Mouse (Mus musculus): ENCODE measurements around the gene Dido1. TPM values are rescaled to one million over a fixed set of nuclear protein-coding genes. Genes with fewer than 3 reads are reported as not detected.

Gene Dido1
- polyA plus RNA-seq, 1 experiment from 2014 or later = 15.8 TPM

DNA sequence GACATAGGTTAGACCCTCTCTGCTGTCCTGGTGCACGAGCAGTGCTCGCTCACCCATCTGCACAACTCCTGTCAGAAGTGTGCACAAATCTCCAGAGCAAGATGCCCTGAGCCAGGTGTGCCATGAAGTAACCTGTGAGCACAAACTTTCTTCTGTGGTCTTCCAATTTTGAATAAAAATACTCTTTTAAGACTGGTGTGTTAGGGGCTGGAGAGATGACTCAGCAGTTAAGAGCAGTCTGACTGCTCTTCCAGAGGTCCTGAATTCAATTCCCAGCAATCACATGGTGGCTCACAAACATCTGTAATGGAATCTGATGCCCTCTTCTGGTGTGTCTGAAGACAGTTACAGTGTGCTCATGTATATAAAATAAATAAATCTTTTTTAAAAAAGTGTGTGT is 33.5 kb upstream of the Dido1 start:
- Histone ChIP-seq H3K4me3 (ENCODE audit: low read length) (no peak overlapping the region), H3K4me1 (ENCODE audit: control insufficient read depth, insufficient read depth, low read length) (no peaks in the 10 kb centered on the region), H3K27me3 (ENCODE audit: control insufficient read depth, insufficient read depth, low read length) (peaks cover 4% of the 10 kb centered on the region; the same call in 1 of the 2 replicates), H3K9ac (ENCODE audit: low read length) (no peak overlapping the region), H3K9me3 (replicated peaks; ENCODE audit: control insufficient read depth, low read length) (no peaks in the 10 kb centered on the region), H3K4me2 (ENCODE audit: low read depth, low read length) (no peak overlapping the region), H3K36me3 (ENCODE audit: control insufficient read depth, insufficient read depth) (no peaks in the 10 kb centered on the region), H3K27ac (ENCODE audit: low read length) (no peak overlapping the region)
- 69% methylated on average over 2 of the region's 2 CpGs for WGBS
- no peak for ATAC-seq (replicated peaks; ENCODE audit: extremely low read depth, insufficient read depth, low FRiP score)

DNA sequence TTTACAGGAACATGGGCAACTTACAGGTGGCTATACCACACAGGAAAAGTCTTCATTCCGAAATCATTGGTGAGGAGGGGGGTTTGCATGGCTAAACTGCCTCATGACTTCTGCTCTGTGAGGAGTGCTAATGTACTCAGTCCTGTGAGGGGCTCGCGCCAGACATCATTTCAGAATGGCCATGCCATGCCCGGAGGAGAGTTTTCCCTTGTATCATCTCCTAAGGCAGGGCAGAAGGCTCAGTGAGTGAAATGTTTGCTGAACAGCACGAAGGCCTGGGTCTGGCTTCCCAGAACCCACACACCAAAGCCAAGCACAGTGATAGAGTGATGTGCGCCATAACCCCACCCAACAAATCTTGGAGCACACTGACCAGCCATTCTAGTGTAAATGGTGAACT is 33.0 kb upstream of the Dido1 start:
- no peak overlapping the region for H3K27ac ChIP-seq (ENCODE audit: low read length)
- H3K9ac ChIP-seq (ENCODE audit: low read length) = no peak overlapping the region
- H3K9me3 ChIP-seq (replicated peaks; ENCODE audit: control insufficient read depth, low read length) = no peaks in the 10 kb centered on the region
- H3K27me3 ChIP-seq (ENCODE audit: control insufficient read depth, insufficient read depth, low read length) = 0 out of 2 replicates have a peak, but pooled peaks cover 2% of the 10 kb centered on the region
- no peak for ATAC-seq (replicated peaks; ENCODE audit: extremely low read depth, insufficient read depth, low FRiP score)
- no peak overlapping the region for H3K4me3 ChIP-seq (ENCODE audit: low read length)
- 80% methylated on average over 6 of the region's 6 CpGs for WGBS
- H3K36me3 ChIP-seq (ENCODE audit: control insufficient read depth, insufficient read depth) = no peaks in the 10 kb centered on the region
- H3K4me1 ChIP-seq (ENCODE audit: control insufficient read depth, insufficient read depth, low read length) = no peaks in the 10 kb centered on the region
- H3K4me2 ChIP-seq (ENCODE audit: low read depth, low read length) = no peak overlapping the region

DNA sequence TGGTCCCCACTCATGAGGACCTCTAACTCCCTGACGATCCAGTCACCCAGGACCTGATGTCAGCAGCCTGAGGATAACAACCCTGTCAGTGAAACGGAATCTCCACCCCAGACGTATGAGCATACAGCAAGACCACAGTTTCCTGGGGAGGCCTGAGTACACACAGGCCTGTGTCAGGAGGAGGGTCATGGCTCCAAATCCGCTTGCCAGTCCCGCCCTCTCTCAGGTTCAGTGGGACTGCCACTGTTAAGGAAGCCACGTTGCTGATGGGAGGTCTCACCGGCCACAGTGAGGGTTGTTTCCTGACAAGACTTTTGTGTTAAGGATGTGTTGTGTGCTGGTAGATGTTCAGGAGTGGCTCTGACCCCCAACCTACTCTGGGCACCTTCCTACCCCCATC is 31.6 kb upstream of the Dido1 start:
- no peak overlapping the region for H3K4me2 ChIP-seq (ENCODE audit: low read depth, low read length)
- H3K4me3 ChIP-seq (ENCODE audit: low read length) = no peak overlapping the region
- H3K27ac ChIP-seq (ENCODE audit: low read length) = no peak overlapping the region
- ATAC-seq (replicated peaks; ENCODE audit: extremely low read depth, insufficient read depth, low FRiP score) = no peak
- 0 out of 2 replicates have a peak, but pooled peaks cover 2% of the 10 kb centered on the region for H3K27me3 ChIP-seq (ENCODE audit: control insufficient read depth, insufficient read depth, low read length)
- H3K9me3 ChIP-seq (replicated peaks; ENCODE audit: control insufficient read depth, low read length) = no peaks in the 10 kb centered on the region
- H3K36me3 ChIP-seq (ENCODE audit: control insufficient read depth, insufficient read depth) = no peaks in the 10 kb centered on the region
- 61% methylated on average over 7 of the region's 7 CpGs for WGBS
- H3K9ac ChIP-seq (ENCODE audit: low read length) = no peak overlapping the region
- H3K4me1 ChIP-seq (ENCODE audit: control insufficient read depth, insufficient read depth, low read length) = no peaks in the 10 kb centered on the region

DNA sequence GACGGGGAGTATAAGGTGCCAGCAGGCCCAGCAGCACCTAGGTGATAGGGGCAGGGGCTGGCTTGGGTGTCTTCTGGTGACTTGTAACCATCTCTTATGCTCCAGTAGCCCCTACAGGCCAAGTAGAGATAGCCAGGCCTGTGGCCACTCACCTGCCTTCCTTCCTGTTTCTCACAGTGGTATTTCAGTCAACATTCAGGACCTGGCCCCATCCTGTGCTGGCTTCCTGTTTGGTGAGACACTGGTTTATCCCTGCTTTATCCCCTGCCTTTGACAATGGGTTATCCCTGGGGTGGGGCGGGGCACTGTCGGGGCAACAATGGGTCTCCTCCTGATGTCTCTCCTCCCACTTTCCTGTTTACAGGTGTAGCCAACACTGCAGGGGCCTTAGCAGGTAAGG is 30.6 kb upstream of the Dido1 start:
- Histone ChIP-seq H3K9me3 (replicated peaks; ENCODE audit: control insufficient read depth, low read length) (no peaks in the 10 kb centered on the region), H3K36me3 (ENCODE audit: control insufficient read depth, insufficient read depth) (no peaks in the 10 kb centered on the region), H3K4me3 (ENCODE audit: low read length) (no peak overlapping the region), H3K27ac (ENCODE audit: low read length) (no peak overlapping the region), H3K27me3 (ENCODE audit: control insufficient read depth, insufficient read depth, low read length) (no peaks in the 10 kb centered on the region), H3K9ac (ENCODE audit: low read length) (no peak overlapping the region), H3K4me1 (ENCODE audit: control insufficient read depth, insufficient read depth, low read length) (no peaks in the 10 kb centered on the region), H3K4me2 (ENCODE audit: low read depth, low read length) (no peak overlapping the region)
- WGBS = 23% methylated on average over 3 of the region's 3 CpGs
- ATAC-seq (replicated peaks; ENCODE audit: extremely low read depth, insufficient read depth, low FRiP score) = no peak

DNA sequence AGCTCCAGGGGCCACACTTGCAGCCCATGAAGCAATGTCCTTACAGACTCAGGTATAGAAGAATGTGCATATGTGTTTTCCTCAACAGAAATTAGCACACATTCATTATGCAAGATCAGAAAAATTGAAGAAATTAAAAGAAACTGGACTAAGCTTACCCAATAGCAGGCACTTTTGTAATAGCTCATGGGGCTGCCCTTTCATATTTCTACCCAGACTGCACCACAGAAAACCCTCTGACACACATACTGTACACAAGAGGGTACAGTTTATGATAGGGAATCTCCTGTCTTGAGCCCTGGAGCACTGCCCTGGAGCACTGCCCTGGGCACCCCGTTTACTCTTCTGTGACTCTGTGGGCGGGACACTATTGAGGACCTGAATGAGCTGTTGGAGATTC is 28.2 kb upstream of the Dido1 start:
- ATAC-seq (replicated peaks; ENCODE audit: extremely low read depth, insufficient read depth, low FRiP score) = no peak
- Histone ChIP-seq H3K27ac (ENCODE audit: low read length) (no peak overlapping the region), H3K4me3 (ENCODE audit: low read length) (no peak overlapping the region), H3K9ac (ENCODE audit: low read length) (no peak overlapping the region), H3K36me3 (ENCODE audit: control insufficient read depth, insufficient read depth) (no peaks in the 10 kb centered on the region), H3K9me3 (replicated peaks; ENCODE audit: control insufficient read depth, low read length) (no peaks in the 10 kb centered on the region), H3K4me1 (ENCODE audit: control insufficient read depth, insufficient read depth, low read length) (no peaks in the 10 kb centered on the region), H3K27me3 (ENCODE audit: control insufficient read depth, insufficient read depth, low read length) (no peaks in the 10 kb centered on the region), H3K4me2 (ENCODE audit: low read depth, low read length) (no peak overlapping the region)
- WGBS = 82% methylated on average over 2 of the region's 2 CpGs

DNA sequence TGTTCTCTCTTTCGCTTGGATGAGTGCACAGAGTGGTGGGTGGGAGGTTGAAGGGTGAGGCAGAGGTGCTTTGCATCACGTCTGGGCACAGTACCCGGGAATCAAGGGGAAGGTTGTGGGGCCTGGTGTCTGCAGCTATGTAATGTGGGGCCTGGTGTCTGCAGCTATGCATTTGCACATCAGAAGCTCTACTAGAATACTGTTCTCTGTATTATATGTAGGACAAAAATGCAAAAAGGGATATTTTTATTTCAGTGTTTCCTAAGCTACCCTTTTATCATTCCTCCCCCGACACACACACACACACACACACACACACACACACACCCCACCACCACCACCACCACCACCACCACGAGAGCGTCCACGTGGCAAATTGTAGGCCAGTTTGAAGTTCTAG is 25.4 kb upstream of the Dido1 start:
- no peak overlapping the region for H3K9ac ChIP-seq (ENCODE audit: low read length)
- H3K9me3 ChIP-seq (replicated peaks; ENCODE audit: control insufficient read depth, low read length) = no peaks in the 10 kb centered on the region
- H3K4me3 ChIP-seq (ENCODE audit: low read length) = no peak overlapping the region
- ATAC-seq (replicated peaks; ENCODE audit: extremely low read depth, insufficient read depth, low FRiP score) = no peak
- H3K27me3 ChIP-seq (ENCODE audit: control insufficient read depth, insufficient read depth, low read length) = no peaks in the 10 kb centered on the region
- H3K27ac ChIP-seq (ENCODE audit: low read length) = no peak overlapping the region
- no peaks in the 10 kb centered on the region for H3K4me1 ChIP-seq (ENCODE audit: control insufficient read depth, insufficient read depth, low read length)
- WGBS = 54% methylated on average over 7 of the region's 7 CpGs
- H3K4me2 ChIP-seq (ENCODE audit: low read depth, low read length) = no peak overlapping the region
- no peaks in the 10 kb centered on the region for H3K36me3 ChIP-seq (ENCODE audit: control insufficient read depth, insufficient read depth)

DNA sequence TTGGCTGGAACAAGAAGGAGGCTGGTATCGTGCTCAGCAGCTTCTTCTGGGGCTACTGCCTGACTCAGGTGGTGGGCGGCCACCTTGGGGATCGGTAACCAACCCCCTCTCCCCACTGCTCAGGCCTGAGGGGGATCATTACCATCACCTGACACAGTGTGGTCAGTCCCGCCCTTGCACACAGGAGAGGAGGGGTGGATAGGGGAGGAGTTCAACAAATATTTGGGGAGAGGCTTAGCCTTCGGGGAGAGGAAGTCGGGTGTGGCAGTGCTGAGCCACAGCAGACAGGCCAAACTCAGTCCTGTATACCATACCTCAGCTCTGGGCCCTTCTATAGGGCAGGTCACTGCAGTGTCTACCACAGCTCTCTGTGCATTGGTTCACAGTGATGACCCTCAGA is 22.2 kb upstream of the Dido1 start:
- no peak for ATAC-seq (replicated peaks; ENCODE audit: extremely low read depth, insufficient read depth, low FRiP score)
- no peaks in the 10 kb centered on the region for H3K4me1 ChIP-seq (ENCODE audit: control insufficient read depth, insufficient read depth, low read length)
- WGBS = 55% methylated on average over 6 of the region's 6 CpGs

DNA sequence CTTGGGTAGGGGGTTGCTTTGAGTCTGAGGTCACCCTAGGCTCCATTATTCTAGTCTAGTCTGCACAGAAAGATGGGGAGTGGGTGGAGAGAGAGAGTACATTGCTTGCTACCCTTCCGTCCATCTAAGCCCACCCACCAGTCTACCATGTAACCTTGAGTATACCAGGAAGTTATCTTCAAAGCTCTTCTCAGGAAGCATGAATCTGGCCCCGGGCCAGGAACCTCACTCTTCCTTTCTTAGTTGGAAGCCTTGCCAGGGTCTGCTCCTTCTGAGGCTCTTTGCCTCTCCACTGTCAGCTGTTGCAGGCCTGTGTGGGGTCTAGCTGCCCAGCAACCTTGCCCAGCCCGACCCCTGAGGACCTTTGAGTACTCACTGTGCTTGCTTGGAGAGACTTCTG is 21.2 kb upstream of the Dido1 start:
- no peak overlapping the region for H3K9ac ChIP-seq (ENCODE audit: low read length)
- H3K4me2 ChIP-seq (ENCODE audit: low read depth, low read length) = no peak overlapping the region
- no peak for ATAC-seq (replicated peaks; ENCODE audit: extremely low read depth, insufficient read depth, low FRiP score)
- H3K4me1 ChIP-seq (ENCODE audit: control insufficient read depth, insufficient read depth, low read length) = no peaks in the 10 kb centered on the region
- H3K27me3 ChIP-seq (ENCODE audit: control insufficient read depth, insufficient read depth, low read length) = no peaks in the 10 kb centered on the region
- H3K27ac ChIP-seq (ENCODE audit: low read length) = no peak overlapping the region
- H3K36me3 ChIP-seq (ENCODE audit: control insufficient read depth, insufficient read depth) = no peaks in the 10 kb centered on the region
- 55% methylated on average over 3 of the region's 3 CpGs for WGBS
- no peaks in the 10 kb centered on the region for H3K9me3 ChIP-seq (replicated peaks; ENCODE audit: control insufficient read depth, low read length)
- H3K4me3 ChIP-seq (ENCODE audit: low read length) = no peak overlapping the region

More for the DNA sequence above, 22.2 kb upstream of the Dido1 start:
- no peak overlapping the region for H3K4me2 ChIP-seq (ENCODE audit: low read depth, low read length)
- H3K4me3 ChIP-seq (ENCODE audit: low read length) = no peak overlapping the region
- H3K27ac ChIP-seq (ENCODE audit: low read length) = no peak overlapping the region
- H3K36me3 ChIP-seq (ENCODE audit: control insufficient read depth, insufficient read depth) = no peaks in the 10 kb centered on the region
- no peaks in the 10 kb centered on the region for H3K27me3 ChIP-seq (ENCODE audit: control insufficient read depth, insufficient read depth, low read length)
- H3K9me3 ChIP-seq (replicated peaks; ENCODE audit: control insufficient read depth, low read length) = no peaks in the 10 kb centered on the region
- H3K9ac ChIP-seq (ENCODE audit: low read length) = no peak overlapping the region

DNA sequence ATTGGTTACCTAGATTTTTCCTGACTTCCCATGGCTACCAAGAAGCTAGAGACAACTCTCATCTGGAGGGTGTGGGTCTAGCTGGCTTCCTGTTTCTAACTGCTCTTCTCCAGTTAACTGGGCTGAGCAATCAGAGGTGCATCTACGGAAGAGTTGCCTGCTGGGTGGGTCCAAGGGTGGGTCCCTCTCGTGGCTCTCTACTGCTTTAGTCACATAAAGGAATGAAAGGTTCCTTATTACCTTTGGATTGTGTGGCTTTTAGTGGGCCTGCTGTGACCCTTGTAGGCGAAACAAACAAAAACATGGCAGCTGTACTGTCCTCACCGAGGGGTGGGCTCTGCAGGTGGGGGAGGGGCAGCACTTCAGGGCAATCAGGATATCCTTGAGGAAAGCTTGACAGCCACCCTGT is 17.8 kb upstream of the Dido1 start:
- Histone ChIP-seq H3K4me3 (ENCODE audit: low read length) (no peak overlapping the region), H3K9ac (ENCODE audit: low read length) (no peak overlapping the region), H3K4me1 (ENCODE audit: control insufficient read depth, insufficient read depth, low read length) (peaks cover 8% of the 10 kb centered on the region), H3K9me3 (replicated peaks; ENCODE audit: control insufficient read depth, low read length) (no peaks in the 10 kb centered on the region), H3K27ac (ENCODE audit: low read length) (no peak overlapping the region), H3K27me3 (ENCODE audit: control insufficient read depth, insufficient read depth, low read length) (no peaks in the 10 kb centered on the region), H3K4me2 (ENCODE audit: low read depth, low read length) (no peak overlapping the region), H3K36me3 (ENCODE audit: control insufficient read depth, insufficient read depth) (peaks cover 3% of the 10 kb centered on the region)
- no peak for ATAC-seq (replicated peaks; ENCODE audit: extremely low read depth, insufficient read depth, low FRiP score)
- 49% methylated on average over 4 of the region's 4 CpGs for WGBS
